Mouse (Mus musculus): ENCODE measurements around the gene Cela2a. TPM values are rescaled to one million over a fixed set of nuclear protein-coding genes. Genes with fewer than 3 reads are reported as not detected.

The Cela2a gene
- total and polyA plus RNA-seq, 3 experiments = 0.30 to 2.6 (median 0.43) TPM

- dilution Hi-C loops (cut with MboI; ENCODE audit: extremely low pct_ligation_motif_present, extremely low pct_unique_long_range_greater_than_20kb, low sequenced_read_pairs) = no loop called here
- TF ChIP-seq SIN3A (IDR thresholded peaks at IDR 0.05; ENCODE audit: low read length) (no peak), ZNF384 (IDR thresholded peaks at IDR 0.05; ENCODE audit: low read depth, low read length) (no peak), CTCF (conservative IDR thresholded peaks at IDR 0.05 in 1 of 2, IDR thresholded peaks at IDR 0.05 in 1 of 2; ENCODE audit: low read depth in 2 of 2, low read length in 2 of 2) (no peak), MEF2A (IDR thresholded peaks at IDR 0.05; ENCODE audit: borderline replicate concordance, low read depth, low read length) (no peak), ZKSCAN1 (IDR thresholded peaks at IDR 0.05; ENCODE audit: borderline replicate concordance, low read depth, low read length) (no peak), MYC (IDR thresholded peaks at IDR 0.05; ENCODE audit: low read depth, low read length) (no peak), USF2 (conservative IDR thresholded peaks at IDR 0.05; ENCODE audit: low read depth, low read length) (no peak), TBP (conservative IDR thresholded peaks at IDR 0.05; ENCODE audit: low read depth, low read length) (no peak), E2F4 (IDR thresholded peaks at IDR 0.05; ENCODE audit: insufficient replicate concordance, low read depth, low read length) (no peak)
- Histone ChIP-seq H3K4me2 (ENCODE audit: insufficient read depth, low read depth, poor library complexity, severe bottlenecking) (no peak overlapping the region), H3K36me3 (replicated peaks in 1 of 2; ENCODE audit: control insufficient read depth in 1 of 2, insufficient read depth in 1 of 2, low read length in 1 of 2) (peaks cover 35 to 93% of the 10 kb centered on the region in 2 experiments), H3K27me3 (replicated peaks) (no peaks in the 10 kb centered on the region), H3K4me1 (ENCODE audit: control insufficient read depth in 1 of 2, insufficient read depth in 2 of 2) (peaks cover 0 to 53% of the 10 kb centered on the region in 2 experiments), H3K9me3 (replicated peaks; ENCODE audit: low read length) (peaks cover 11% of the 10 kb centered on the region), H3K4me3 (replicated peaks in 1 of 3; ENCODE audit: low read depth in 2 of 3, low read length in 2 of 3, poor library complexity in 1 of 3) (no peak overlapping the region), H3K9ac (ENCODE audit: insufficient read depth, low read depth) (no peak overlapping the region), H3K27ac (ENCODE audit: insufficient read depth, low read depth) (no peak overlapping the region), H3K79me2 (replicated peaks; ENCODE audit: control insufficient read depth, extremely low read depth, insufficient read depth, poor library complexity, severe bottlenecking) (no peaks in the 10 kb centered on the region)
- DNase-seq (ENCODE audit: extremely low read depth) = no peak
- in situ Hi-C loops (cut with MboI; ENCODE audit: low pct_ligation_motif_present, low pct_unique_long_range_greater_than_20kb, low sequenced_read_pairs) = loop anchor here (5.0 to 10.0 kb wide), 2 partner anchors 93 to 210 kb away; no protein-coding TSS in a partner anchor
Observed at GRCm38 (mm10) chr4:141864506-141864905, 38.5 kb upstream of the Cela2a start.

DNA sequence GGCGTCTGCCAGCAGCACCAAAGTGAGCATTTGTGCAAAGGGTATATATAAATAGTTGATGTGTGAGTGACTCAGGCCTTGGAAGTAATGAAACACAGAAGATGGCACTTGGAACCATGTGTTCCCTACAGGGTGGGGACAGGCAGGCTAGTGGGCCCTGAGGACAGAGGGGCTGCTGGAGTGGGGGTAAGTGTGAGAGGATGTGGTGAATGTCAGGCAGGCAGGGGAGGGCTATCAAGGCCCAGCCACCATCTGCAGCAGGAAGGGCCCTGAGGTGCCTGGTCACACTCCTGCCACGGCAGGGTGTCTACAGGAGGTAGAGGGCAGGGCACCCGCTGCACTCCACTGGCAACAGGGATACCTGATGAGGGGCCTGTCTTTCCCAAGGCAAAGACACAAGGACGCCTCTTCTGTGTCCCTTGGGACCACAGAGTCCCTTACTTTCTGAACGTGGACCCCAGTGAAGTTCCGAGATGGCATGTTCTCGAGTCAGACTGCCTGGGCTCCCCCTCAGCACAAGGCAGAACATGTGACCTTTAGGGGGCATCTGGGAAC is 37.8 kb upstream of the Cela2a start:
- Histone ChIP-seq H3K4me1 (ENCODE audit: control insufficient read depth in 1 of 2, insufficient read depth in 2 of 2) (peaks cover 2 to 53% of the 10 kb centered on the region in 2 experiments; a peak in 3 of 4 replicates), H3K36me3 (replicated peaks in 1 of 2; ENCODE audit: control insufficient read depth in 1 of 2, insufficient read depth in 1 of 2, low read length in 1 of 2) (peaks cover 39 to 93% of the 10 kb centered on the region in 2 experiments), H3K27me3 (replicated peaks) (no peaks in the 10 kb centered on the region), H3K9ac (ENCODE audit: insufficient read depth, low read depth) (no peak overlapping the region), H3K4me3 (replicated peaks in 1 of 3; ENCODE audit: low read depth in 2 of 3, low read length in 2 of 3, poor library complexity in 1 of 3) (no peak overlapping the region), H3K9me3 (replicated peaks; ENCODE audit: low read length) (peaks cover 11% of the 10 kb centered on the region), H3K79me2 (replicated peaks; ENCODE audit: control insufficient read depth, extremely low read depth, insufficient read depth, poor library complexity, severe bottlenecking) (no peaks in the 10 kb centered on the region), H3K4me2 (ENCODE audit: insufficient read depth, low read depth, poor library complexity, severe bottlenecking) (no peak overlapping the region), H3K27ac (ENCODE audit: insufficient read depth, low read depth) (no peak overlapping the region)
- DNase-seq (ENCODE audit: extremely low read depth) = no peak
- TF ChIP-seq HCFC1 (IDR thresholded peaks at IDR 0.05; ENCODE audit: low read depth, low read length) = no peak
- no peak for TF ChIP-seq ZC3H11A (IDR thresholded peaks at IDR 0.05; ENCODE audit: low read depth, low read length)
- dilution Hi-C loops (cut with MboI; ENCODE audit: extremely low pct_ligation_motif_present, extremely low pct_unique_long_range_greater_than_20kb, low sequenced_read_pairs) = no loop called here
- in situ Hi-C loops (cut with MboI; ENCODE audit: low pct_ligation_motif_present, low pct_unique_long_range_greater_than_20kb, low sequenced_read_pairs) = loop anchor here (5.0 to 10.0 kb wide), 2 partner anchors 93 to 211 kb away; no protein-coding TSS in a partner anchor

DNA sequence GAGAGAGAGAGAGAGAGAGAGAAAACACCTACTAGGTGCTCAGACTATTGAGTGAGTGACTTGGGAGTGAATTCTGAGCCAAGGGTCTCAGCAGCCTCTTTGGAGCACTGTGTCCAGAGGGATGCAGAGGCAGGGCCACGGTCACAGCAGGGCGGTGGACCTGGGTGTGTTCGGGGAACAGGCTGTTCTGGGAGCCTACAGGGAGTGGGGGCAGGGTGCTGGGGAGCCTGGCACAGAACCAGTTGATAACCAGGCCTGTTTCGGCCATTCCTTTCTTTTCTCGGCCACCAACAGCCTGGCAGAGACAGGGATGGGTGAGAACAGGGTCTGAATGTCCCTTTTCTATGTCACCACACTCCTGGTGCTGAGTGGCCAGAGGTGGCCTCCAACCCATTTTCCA is 36.9 kb upstream of the Cela2a start:
- no peak overlapping the region for H3K27ac ChIP-seq (ENCODE audit: insufficient read depth, low read depth)
- H3K4me3 ChIP-seq (replicated peaks in 1 of 3; ENCODE audit: low read depth in 2 of 3, low read length in 2 of 3, poor library complexity in 1 of 3) = no peak overlapping the region
- peaks cover 36 to 90% of the 10 kb centered on the region in 2 experiments for H3K36me3 ChIP-seq (replicated peaks in 1 of 2; ENCODE audit: control insufficient read depth in 1 of 2, insufficient read depth in 1 of 2, low read length in 1 of 2)
- no peak for TF ChIP-seq MXI1 (IDR thresholded peaks at IDR 0.05; ENCODE audit: low read depth, low read length)
- no peak for TF ChIP-seq EP300 (IDR thresholded peaks at IDR 0.05; ENCODE audit: low read length)
- TF ChIP-seq JUN (IDR thresholded peaks at IDR 0.05; ENCODE audit: insufficient read depth, low read depth, low read length) = no peak
- no peak for TF ChIP-seq CTCF (conservative IDR thresholded peaks at IDR 0.05 in 1 of 2, IDR thresholded peaks at IDR 0.05 in 1 of 2; ENCODE audit: low read depth in 2 of 2, low read length in 2 of 2)
- TF ChIP-seq USF2 (conservative IDR thresholded peaks at IDR 0.05; ENCODE audit: low read depth, low read length) = no peak
- TF ChIP-seq JUND (conservative IDR thresholded peaks at IDR 0.05; ENCODE audit: low read depth, low read length) = no peak
- no peaks in the 10 kb centered on the region for H3K27me3 ChIP-seq (replicated peaks)
- no peak overlapping the region for H3K4me2 ChIP-seq (ENCODE audit: insufficient read depth, low read depth, poor library complexity, severe bottlenecking)
- in situ Hi-C loops (cut with MboI; ENCODE audit: low pct_ligation_motif_present, low pct_unique_long_range_greater_than_20kb, low sequenced_read_pairs) = loop anchor here (5.0 to 10.0 kb wide), 2 partner anchors 94 to 212 kb away; no protein-coding TSS in a partner anchor
- no peaks in the 10 kb centered on the region for H3K79me2 ChIP-seq (replicated peaks; ENCODE audit: control insufficient read depth, extremely low read depth, insufficient read depth, poor library complexity, severe bottlenecking)
- peaks cover 5 to 55% of the 10 kb centered on the region in 2 experiments; a peak in 3 of 4 replicates for H3K4me1 ChIP-seq (ENCODE audit: control insufficient read depth in 1 of 2, insufficient read depth in 2 of 2)
- DNase-seq (ENCODE audit: extremely low read depth) = no peak
- dilution Hi-C loops (cut with MboI; ENCODE audit: extremely low pct_ligation_motif_present, extremely low pct_unique_long_range_greater_than_20kb, low sequenced_read_pairs) = no loop called here
- no peak overlapping the region for H3K9ac ChIP-seq (ENCODE audit: insufficient read depth, low read depth)
- H3K9me3 ChIP-seq (replicated peaks; ENCODE audit: low read length) = peaks cover 11% of the 10 kb centered on the region
